Mouse (Mus musculus) forebrain, embryonic 12.5 days (tissue): ENCODE results near the gene Slc25a43. TPM values are rescaled to one million over a fixed set of nuclear protein-coding genes. Genes with fewer than 3 reads are reported as not detected.

ENCODE experiments used
- ATAC-seq: fragments of 200-750 bp; cut with Nextera tagmentation; 2 replicates; pipeline ENCODE4 v1.8.0; 2017; ENCODE audit warnings: moderate TSS enrichment; ENCODE audit not compliant: low FRiP score
- H3K27ac ChIP-seq: fragments of 300-500 bp; sonication (generic); 2 replicates; pipeline ENCODE4 v1.5.1; 2016; ENCODE audit warnings: mild to moderate bottlenecking
- H3K27me3 ChIP-seq: fragments of 300-500 bp; sonication (generic); 2 replicates; pipeline ENCODE4 v1.6.1; 2016; ENCODE audit warnings: mild to moderate bottlenecking
- H3K36me3 ChIP-seq: fragments of 300-500 bp; sonication (generic); replicated peaks from 2 replicates; pipeline ENCODE4 v1.6.1; 2016; ENCODE audit warnings: mild to moderate bottlenecking
- H3K4me1 ChIP-seq: fragments of 300-500 bp; sonication (generic); 2 replicates; pipeline ENCODE4 v1.6.1; 2016
- H3K4me2 ChIP-seq: fragments of 300-500 bp; sonication (generic); 2 replicates; pipeline ENCODE4 v1.6.1; 2016; ENCODE audit warnings: mild to moderate bottlenecking, moderate library complexity
- H3K4me3 ChIP-seq: fragments of 300-500 bp; sonication (generic); replicated peaks from 2 replicates; pipeline ENCODE4 v1.5.1; 2016; ENCODE audit warnings: mild to moderate bottlenecking
- H3K9ac ChIP-seq: fragments of 300-500 bp; sonication (generic); 2 replicates; pipeline ENCODE4 v1.6.1; 2016; ENCODE audit warnings: mild to moderate bottlenecking
- H3K9me3 ChIP-seq: fragments of 300-500 bp; sonication (generic); 2 replicates; pipeline ENCODE4 v1.6.1; 2016
- WGBS: fragments of 180-500 bp; shearing (Covaris S2); methylation state at CpG from one replicate; pipeline ENCODE4 v1.1.7; 2016; 5-methylcytosine and 5-hydroxymethylcytosine counted together
- polyA plus RNA-seq: library from polyadenylated mRNA; unstranded; fragments of >200 nt; fragmentation: Nextera tagmentation; extraction: Ambion mirVana; gene quantifications from 2 replicates; pipeline ENCODE4 v1.2.1, GENCODE M21; 2016

Gene Slc25a43
- 0.47 and 0.86 TPM in 2 replicates for polyA plus RNA-seq

DNA sequence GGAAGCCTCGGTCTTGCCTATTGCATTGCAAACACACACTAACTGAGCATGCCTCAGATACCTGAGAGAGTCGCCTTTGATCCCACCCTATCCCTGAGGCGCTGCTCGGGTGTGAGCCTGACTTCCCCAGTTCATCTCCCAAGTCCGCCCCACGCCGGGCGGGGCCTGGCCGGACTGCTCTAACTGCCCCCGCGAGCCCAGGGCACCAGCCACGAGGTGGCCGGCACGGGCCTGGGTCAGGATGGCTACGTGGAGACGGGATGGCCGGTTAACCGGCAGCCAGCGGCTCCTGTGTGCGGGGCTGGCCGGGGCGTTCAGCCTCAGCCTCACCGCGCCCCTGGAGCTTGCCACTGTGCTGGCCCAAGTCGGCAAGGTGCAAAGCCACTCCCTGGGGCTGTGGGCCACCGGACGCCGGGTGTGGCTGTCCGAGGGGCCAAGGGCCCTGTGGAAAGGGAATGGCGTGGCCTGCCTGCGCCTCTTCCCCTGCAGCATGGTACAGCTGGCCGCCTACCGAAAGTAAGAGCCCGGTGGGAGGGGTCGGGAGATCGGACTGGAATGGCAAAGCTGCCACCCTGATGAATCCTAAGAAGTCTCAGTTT, at the start of gene Slc25a43:
Gene Slc25a43 (plus strand): TSS at position 157 of the 599 bp plus-strand sequence.
- peak; percentile 51; the same call in 1 of the 2 replicates for ATAC-seq
- peak within 1 kb of the TSS; percentile 62 for H3K4me2 ChIP-seq
- WGBS, result 30% methylated on average over 36 of the region's 36 CpGs
- H3K4me3 ChIP-seq, result peak within 1 kb of the TSS; percentile 37
- H3K27me3 ChIP-seq, result no peaks in the 10 kb centered on the region
- no peak within 1 kb of the TSS for H3K27ac ChIP-seq
- no peaks in the 10 kb centered on the region for H3K9me3 ChIP-seq
- H3K36me3 ChIP-seq, result no peaks in the 10 kb centered on the region
- H3K9ac ChIP-seq, result peak within 1 kb of the TSS; percentile 63
- no peaks in the 10 kb centered on the region for H3K4me1 ChIP-seq

DNA sequence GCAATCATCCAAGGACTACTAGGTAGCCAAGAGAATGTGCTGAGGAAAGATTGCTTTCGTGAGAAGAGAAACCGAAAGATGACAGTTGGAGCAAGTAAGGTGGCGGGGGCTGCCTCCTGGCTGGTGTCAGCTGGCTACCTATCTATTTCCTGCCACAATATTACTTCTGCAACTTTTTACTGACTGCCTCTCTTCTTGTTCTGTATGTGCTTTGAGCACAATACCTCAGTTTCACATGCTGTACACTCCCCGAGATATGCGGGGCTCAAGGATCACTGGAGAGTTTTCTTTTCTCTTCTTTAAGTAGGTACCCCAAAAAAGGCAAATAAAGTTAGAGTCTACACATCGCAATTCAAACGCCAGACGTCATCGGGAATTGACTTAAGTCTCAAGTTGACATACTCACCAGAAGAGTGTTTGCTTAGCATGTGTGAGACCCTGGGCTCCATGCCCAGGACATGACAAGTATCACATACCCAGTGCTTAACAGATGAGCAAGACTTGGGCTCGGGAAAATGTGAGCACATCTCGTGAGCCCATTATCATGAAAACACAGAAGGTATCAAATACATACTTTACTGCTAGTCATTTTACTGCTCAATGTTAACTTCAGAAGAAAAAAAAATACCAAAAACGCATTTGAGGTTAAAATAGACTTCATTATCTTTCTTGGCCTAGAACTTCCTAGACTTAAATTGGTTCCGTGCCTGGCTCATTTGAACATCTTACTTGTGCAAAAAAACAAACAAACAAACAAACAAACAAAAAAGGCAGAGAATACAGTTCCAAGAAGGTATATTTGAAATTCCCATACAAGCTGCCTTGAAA, 3.1 kb upstream of the Slc25a43 start:
- Histone ChIP-seq H3K36me3 (no peaks in the 10 kb centered on the region), H3K4me3 (no peak overlapping the region), H3K9me3 (no peaks in the 10 kb centered on the region), H3K4me1 (no peaks in the 10 kb centered on the region), H3K4me2 (no peak overlapping the region), H3K9ac (no peak overlapping the region), H3K27me3 (no peaks in the 10 kb centered on the region), H3K27ac (no peak overlapping the region)
- WGBS, result 93% methylated on average over 13 of the region's 13 CpGs
- ATAC-seq, result no peak

DNA sequence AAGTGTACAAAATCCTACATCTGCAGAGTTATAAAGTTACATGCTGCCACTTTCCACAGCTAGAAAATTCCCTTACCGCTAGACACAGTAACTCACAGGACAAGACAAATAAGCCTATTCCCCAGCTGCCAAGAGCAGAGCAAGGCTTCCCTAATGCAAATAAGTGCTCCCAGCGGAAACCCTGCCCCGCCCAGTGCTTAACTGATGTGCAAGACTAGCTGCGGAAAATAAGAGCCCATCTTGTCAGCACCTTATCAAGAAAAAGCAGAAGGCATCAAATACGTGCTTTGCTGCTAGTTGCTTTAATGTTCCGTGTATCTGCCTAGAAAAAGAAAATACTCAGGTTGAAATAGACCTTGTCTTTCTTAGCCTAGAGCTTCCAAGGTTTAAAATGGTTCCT, 2.2 kb upstream of the Slc25a43 start:
- 39% methylated on average over 6 of the region's 6 CpGs for WGBS
- no peak overlapping the region for H3K4me3 ChIP-seq
- no peak overlapping the region for H3K27ac ChIP-seq
- ATAC-seq, result no peak
- H3K4me1 ChIP-seq, result no peaks in the 10 kb centered on the region
- no peak overlapping the region for H3K9ac ChIP-seq
- no peaks in the 10 kb centered on the region for H3K9me3 ChIP-seq
- no peaks in the 10 kb centered on the region for H3K36me3 ChIP-seq
- H3K4me2 ChIP-seq, result no peak overlapping the region
- H3K27me3 ChIP-seq, result no peaks in the 10 kb centered on the region

DNA sequence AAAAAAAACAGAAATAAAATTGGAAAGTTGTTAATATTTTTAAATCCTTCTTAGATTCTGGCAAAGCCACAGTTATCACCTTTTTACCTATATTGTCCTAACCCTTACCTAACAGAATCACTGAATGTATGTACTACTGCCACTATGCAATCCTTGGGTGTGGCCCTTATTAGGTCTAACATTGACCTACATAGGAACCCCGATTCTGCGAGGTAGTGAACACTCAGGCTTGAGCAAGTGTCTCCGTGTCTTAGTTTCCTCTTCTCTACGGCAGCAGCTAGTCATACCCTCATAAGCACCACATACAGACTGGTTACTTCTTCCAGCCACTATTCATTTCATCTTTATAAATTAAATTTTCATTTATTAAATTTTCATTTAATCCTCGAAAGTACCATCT, 715 bp upstream of the Slc25a43 start:
- Histone ChIP-seq H3K4me3 (no peak overlapping the region), H3K9me3 (no peaks in the 10 kb centered on the region), H3K4me1 (no peaks in the 10 kb centered on the region), H3K36me3 (no peaks in the 10 kb centered on the region), H3K9ac (no peak overlapping the region), H3K27me3 (no peaks in the 10 kb centered on the region), H3K27ac (no peak overlapping the region), H3K4me2 (no peak overlapping the region)
- no peak for ATAC-seq
- 93% methylated on average over 5 of the region's 5 CpGs for WGBS

DNA sequence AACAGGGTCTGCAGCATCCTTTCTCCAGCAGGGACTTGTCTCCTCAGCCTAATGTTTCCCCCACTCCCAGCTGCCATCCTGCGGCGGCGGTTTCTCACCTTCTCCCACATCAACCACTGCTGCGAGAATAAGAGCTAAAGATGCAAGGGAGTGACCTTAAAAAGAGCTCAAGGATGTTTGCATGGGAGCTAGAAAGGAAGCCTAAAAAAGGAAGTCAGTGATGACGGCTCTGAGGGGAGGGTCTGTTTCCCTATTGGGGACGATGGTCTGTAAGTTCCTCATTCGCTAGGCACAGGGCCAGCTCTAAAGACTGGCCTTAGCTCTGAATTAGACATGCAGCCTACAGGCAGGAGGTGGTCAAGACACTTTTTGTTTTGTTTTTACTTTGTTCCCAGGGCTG, 1.3 kb downstream of the Slc25a43 start:
- Histone ChIP-seq H3K4me2 (no peak overlapping the region), H3K9me3 (no peaks in the 10 kb centered on the region), H3K4me3 (no peak overlapping the region), H3K9ac (no peak overlapping the region), H3K27ac (no peak overlapping the region), H3K27me3 (no peaks in the 10 kb centered on the region), H3K36me3 (no peaks in the 10 kb centered on the region), H3K4me1 (no peaks in the 10 kb centered on the region)
- 74% methylated on average over 7 of the region's 7 CpGs for WGBS
- ATAC-seq, result no peak

DNA sequence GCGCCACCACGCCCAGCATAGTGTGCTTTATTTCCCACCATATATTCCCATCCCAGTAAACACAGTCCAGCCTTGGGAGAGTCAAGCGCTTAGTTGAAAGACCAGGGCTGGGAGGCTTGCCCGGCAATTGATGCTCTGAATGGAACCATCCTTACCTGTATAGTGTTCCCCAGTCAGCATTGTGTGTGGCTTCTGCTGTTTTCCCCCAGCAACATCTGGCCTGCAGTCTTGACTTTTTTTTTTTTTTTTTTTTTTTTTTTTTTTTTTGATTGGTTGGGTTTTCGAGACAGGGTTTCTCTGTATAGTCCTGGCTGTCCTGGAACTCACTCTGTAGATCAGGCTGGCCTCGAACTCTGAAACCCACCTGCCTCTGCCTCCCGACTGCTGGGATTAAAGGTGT, 1.9 kb downstream of the Slc25a43 start:
- Histone ChIP-seq H3K27ac (no peak overlapping the region), H3K9me3 (no peaks in the 10 kb centered on the region), H3K27me3 (no peaks in the 10 kb centered on the region), H3K4me2 (no peak overlapping the region), H3K9ac (no peak overlapping the region), H3K4me3 (no peak overlapping the region), H3K36me3 (no peaks in the 10 kb centered on the region), H3K4me1 (no peaks in the 10 kb centered on the region)
- ATAC-seq, result no peak
- WGBS, result 92% methylated on average over 7 of the region's 7 CpGs

DNA sequence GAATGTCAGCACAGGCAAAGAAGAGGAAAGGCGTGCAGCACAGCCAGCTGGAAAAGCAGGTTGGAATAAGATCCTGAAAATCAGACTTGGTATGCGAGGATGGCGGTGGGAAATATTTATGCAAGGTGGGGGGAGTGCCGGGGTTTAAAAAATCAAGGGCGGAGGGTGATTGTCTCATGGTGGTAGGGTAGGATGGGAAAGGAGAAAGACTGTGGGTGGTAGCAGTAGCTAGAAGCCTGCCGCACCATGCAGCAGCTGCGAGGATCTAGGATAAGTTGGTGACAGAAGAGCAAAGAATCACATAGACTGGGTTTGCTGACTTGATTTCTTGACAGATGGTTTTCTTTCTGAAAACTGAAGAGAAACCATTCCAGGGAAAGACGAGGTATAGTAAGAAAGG, 3.3 kb downstream of the Slc25a43 start:
- 88% methylated on average over 8 of the region's 8 CpGs for WGBS
- Histone ChIP-seq H3K9me3 (no peaks in the 10 kb centered on the region), H3K4me1 (no peaks in the 10 kb centered on the region), H3K27ac (no peak overlapping the region), H3K36me3 (no peaks in the 10 kb centered on the region), H3K27me3 (no peaks in the 10 kb centered on the region), H3K4me2 (no peak overlapping the region), H3K9ac (no peak overlapping the region), H3K4me3 (no peak overlapping the region)
- no peak for ATAC-seq

DNA sequence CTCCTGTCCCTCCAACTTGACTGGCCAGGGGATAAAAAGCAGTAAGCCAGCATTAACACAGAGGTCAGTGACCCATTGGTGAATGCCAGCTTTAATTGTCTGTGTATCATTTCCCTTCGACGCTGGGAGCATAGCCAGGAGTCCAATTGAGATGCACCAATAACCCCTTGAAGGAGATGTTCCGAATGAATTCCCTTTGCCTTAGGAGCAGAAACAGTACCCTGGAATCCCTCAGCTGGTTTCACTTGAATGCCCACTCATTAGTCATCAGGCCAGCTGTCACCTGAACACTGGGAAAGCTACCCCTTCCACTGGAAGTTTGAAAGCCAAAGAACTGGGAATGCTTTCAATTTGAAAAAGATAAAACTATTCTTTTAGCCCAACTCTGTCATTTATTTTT, 5.1 kb downstream of the Slc25a43 start:
- WGBS, result 33% methylated on average over 3 of the region's 3 CpGs
- no peak for ATAC-seq
- no peak overlapping the region for H3K4me3 ChIP-seq
- no peaks in the 10 kb centered on the region for H3K4me1 ChIP-seq
- H3K9ac ChIP-seq, result no peak overlapping the region
- H3K36me3 ChIP-seq, result no peaks in the 10 kb centered on the region
- no peak overlapping the region for H3K4me2 ChIP-seq
- H3K9me3 ChIP-seq, result no peaks in the 10 kb centered on the region
- no peak overlapping the region for H3K27ac ChIP-seq
- no peaks in the 10 kb centered on the region for H3K27me3 ChIP-seq

DNA sequence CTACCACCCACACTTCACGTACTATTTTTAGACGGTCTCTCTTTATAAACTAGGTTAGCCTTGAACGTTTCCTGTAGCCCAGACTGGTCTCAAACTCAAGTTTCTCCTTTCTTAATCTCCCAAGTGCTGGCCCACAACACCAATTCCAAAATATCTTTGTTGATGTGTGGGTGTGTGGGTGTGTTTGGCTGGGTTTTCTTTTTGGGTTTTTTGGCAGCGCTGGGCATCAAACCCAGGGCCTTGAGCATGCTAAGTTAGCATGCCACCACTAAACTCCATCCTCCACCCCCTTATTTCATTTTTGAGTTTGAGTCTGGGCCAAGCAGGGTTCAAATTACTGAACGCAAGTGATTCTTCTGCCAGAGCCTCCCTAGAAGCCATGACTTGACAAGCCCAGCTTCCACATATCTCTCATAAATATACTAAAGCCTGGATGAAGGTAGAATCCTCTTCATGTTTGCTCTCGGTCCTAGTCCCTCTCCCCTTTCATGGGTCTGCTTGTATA, 5.9 kb downstream of the Slc25a43 start:
- 83% methylated on average over 6 of the region's 6 CpGs for WGBS

DNA sequence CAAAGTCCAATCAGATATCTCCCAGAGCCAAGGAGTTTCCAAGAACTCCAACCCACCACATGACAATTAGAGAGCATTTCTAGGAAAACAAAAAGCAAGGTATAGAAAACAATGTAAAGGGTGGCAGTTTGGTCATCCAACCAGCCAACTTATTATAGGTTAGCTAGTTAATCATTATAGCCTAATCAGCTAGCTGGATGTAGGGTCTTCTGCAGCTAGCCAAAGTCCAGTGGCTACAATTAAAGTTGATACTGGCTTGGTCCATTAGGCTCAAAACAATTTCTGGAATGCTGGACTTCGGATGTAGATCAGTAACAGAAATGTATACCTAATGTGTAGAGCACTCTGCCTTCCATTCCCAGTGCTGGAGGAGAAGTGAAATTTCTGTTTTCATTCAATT, 7.1 kb downstream of the Slc25a43 start:
- ATAC-seq, result no peak
- 92% methylated on average over 1 of the region's 1 CpGs for WGBS
- Histone ChIP-seq H3K27me3 (no peaks in the 10 kb centered on the region), H3K27ac (no peak overlapping the region), H3K9ac (no peak overlapping the region), H3K4me2 (no peak overlapping the region), H3K4me1 (no peaks in the 10 kb centered on the region), H3K4me3 (no peak overlapping the region), H3K36me3 (no peaks in the 10 kb centered on the region), H3K9me3 (no peaks in the 10 kb centered on the region)

More for the DNA sequence above, 5.9 kb downstream of the Slc25a43 start:
- Histone ChIP-seq H3K4me1 (no peaks in the 10 kb centered on the region), H3K27me3 (no peaks in the 10 kb centered on the region), H3K36me3 (no peaks in the 10 kb centered on the region), H3K4me2 (no peak overlapping the region), H3K4me3 (no peak overlapping the region), H3K27ac (no peak overlapping the region), H3K9ac (no peak overlapping the region), H3K9me3 (no peaks in the 10 kb centered on the region)
- ATAC-seq, result no peak

DNA sequence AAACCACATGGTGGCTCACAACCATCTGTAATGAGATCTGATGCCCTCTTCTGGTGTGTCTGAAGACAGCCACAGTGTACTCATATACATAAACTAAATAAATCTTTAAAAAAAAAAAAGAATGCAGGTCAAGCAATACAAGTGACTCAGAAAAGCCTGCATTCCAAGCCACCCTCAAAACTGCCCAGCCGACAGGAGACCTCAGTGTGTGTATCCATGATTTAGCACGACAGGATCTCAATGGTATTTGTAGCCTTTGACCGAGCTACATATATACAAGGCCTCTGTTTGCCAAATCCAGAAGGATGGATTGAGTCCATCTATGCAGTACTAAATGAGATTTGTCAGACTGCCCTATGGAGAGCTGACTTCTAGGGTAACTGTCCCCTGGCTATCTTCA, 9.1 kb downstream of the Slc25a43 start:
- no peak overlapping the region for H3K4me3 ChIP-seq

DNA sequence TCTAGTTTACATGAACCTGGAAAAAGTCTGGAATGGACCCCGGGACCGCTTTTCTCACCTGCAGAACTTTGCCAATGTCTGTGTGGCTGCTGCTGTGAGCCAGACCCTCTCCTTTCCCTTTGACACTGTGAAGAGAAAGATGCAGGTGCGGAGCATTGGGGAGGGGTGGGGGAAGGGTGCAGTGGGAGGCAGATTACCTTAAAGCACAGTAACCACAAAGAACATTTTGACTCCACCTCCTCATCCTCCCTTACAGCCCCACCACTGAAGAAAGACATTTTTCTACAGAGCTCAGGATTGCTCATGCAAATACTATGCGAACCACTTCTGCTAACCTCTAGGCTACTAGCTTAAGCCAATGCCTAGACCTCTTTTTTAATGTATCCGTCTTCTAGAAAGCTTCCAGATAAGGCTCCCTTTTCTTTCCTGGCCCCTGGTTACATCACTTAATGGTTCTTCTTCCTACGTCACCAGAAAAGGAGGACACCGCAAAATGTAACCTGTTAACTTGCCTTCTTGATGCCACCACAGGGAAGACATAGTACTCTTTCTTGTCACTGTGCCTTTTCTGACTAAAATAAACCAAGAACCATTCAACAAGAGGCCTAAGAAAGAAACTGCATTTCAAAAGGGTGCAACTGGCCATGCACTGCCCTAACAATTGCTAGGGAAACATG, 14.5 kb downstream of the Slc25a43 start:
- Histone ChIP-seq H3K4me1 (peaks cover 13% of the 10 kb centered on the region), H3K9ac (no peak overlapping the region), H3K27ac (no peak overlapping the region), H3K9me3 (no peaks in the 10 kb centered on the region), H3K4me3 (no peak overlapping the region), H3K36me3 (no peaks in the 10 kb centered on the region), H3K4me2 (no peak overlapping the region), H3K27me3 (no peaks in the 10 kb centered on the region)
- ATAC-seq, result no peak
- 72% methylated on average over 6 of the region's 7 CpGs for WGBS

More for the DNA sequence above, 9.1 kb downstream of the Slc25a43 start:
- WGBS, result 91% methylated on average over 3 of the region's 3 CpGs
- H3K4me2 ChIP-seq, result no peak overlapping the region
- H3K27me3 ChIP-seq, result no peaks in the 10 kb centered on the region
- H3K9ac ChIP-seq, result no peak overlapping the region
- no peaks in the 10 kb centered on the region for H3K9me3 ChIP-seq
- H3K36me3 ChIP-seq, result no peaks in the 10 kb centered on the region
- no peak for ATAC-seq
- H3K4me1 ChIP-seq, result no peaks in the 10 kb centered on the region
- H3K27ac ChIP-seq, result no peak overlapping the region
